Mouse (Mus musculus) right cerebral cortex, adult 18-20 months (tissue): ENCODE data around the gene Usp51.
"Not testable (repeated sequence)": the region's sequence is repeated elsewhere in the genome, so short reads cannot be mapped to it uniquely, and the experiment has no call there.

Source experiments
- DNase-seq: peaks from one replicate; pipeline ENCODE4 v3.0.0; 2022; ENCODE audit warnings: mixed read lengths

Usp51 gene

GRCm38 (mm10) chrX:153006387-153006841 is at the start of gene Usp51:
Gene Usp51, plus strand, starts transcription at chrX:153006469.
- DNase-seq, result peak; percentile 46

GRCm38 (mm10) chrX:152969606-152970005 is 36.7 kb upstream of the Usp51 start:
- no peak for DNase-seq

GRCm38 (mm10) chrX:152973476-152974203 is 32.6 kb upstream of the Usp51 start:
- not testable (repeated sequence) for DNase-seq

- peak; percentile 85 for DNase-seq
Measured at GRCm38 (mm10) chrX:152974204-152974661, 32.0 kb upstream of the Usp51 start.

GRCm38 (mm10) chrX:152976538-152976937 is 29.7 kb upstream of the Usp51 start:
- DNase-seq, result no peak

- no peak for DNase-seq
Measured at GRCm38 (mm10) chrX:152985009-152985408, 21.3 kb upstream of the Usp51 start.

- DNase-seq, result not testable (repeated sequence)
Measured at GRCm38 (mm10) chrX:152989852-152990251, 16.4 kb upstream of the Usp51 start.

GRCm38 (mm10) chrX:152996105-152996504 is 10.2 kb upstream of the Usp51 start:
- not testable (repeated sequence) for DNase-seq

- peak; percentile 17 for DNase-seq
Measured at GRCm38 (mm10) chrX:153007021-153007684, 884 bp downstream of the Usp51 start.

- DNase-seq, result no peak
Measured at GRCm38 (mm10) chrX:153007685-153008047, 1.4 kb downstream of the Usp51 start.

- DNase-seq, result not testable (repeated sequence)
Measured at GRCm38 (mm10) chrX:153025255-153025654, 19.0 kb downstream of the Usp51 start.

- not testable (repeated sequence) for DNase-seq
Measured at GRCm38 (mm10) chrX:153025709-153026108, 19.4 kb downstream of the Usp51 start.

- not testable (repeated sequence) for DNase-seq
Measured at GRCm38 (mm10) chrX:153031547-153031946, 25.3 kb downstream of the Usp51 start.

- DNase-seq, result peak; percentile 89
Measured at GRCm38 (mm10) chrX:153037087-153037971, 31.1 kb downstream of the Usp51 start, which contains the start of gene Mageh1. Gene Mageh1, minus strand, starts transcription at chrX:153037575.

GRCm38 (mm10) chrX:153037972-153038744 is 31.9 kb downstream of the Usp51 start:
- not testable (repeated sequence) for DNase-seq
